11 mouse cellular contexts compared by ENCODE assay signal in genomic region chr8:120034471-120034870, GRCm38 (mm10). TPM values are rescaled to one million over a fixed set of nuclear protein-coding genes. Genes with fewer than 3 reads are reported as not detected.
DNase-seq lines count a peak whose midpoint lies in the region.
"Had no signal": no experiment of that assay in that cellular context is flagged by ENCODE, and none has a peak within 500 bp of the region (broad histone marks: within the 10 kb centered on the region; RNA-seq: fewer than 3 reads in every experiment).

No protein-coding gene starts in this region.

- DNase-seq in gastrocnemius, postnatal 25 days = peak; percentile 37
- no peak for DNase-seq in gastrocnemius, adult 8-10 months (ENCODE audit: low spot score in 2 of 2)
- peak; percentile 43 for DNase-seq in lung, postnatal 10 days
- no peak for DNase-seq in lung, postnatal 25 days (ENCODE audit: low spot score)
- peak; percentile 66 for DNase-seq in Muller cell, postnatal 12 days (ENCODE audit: inconsistent ontology term)
- peak; percentile 59 for DNase-seq in embryo, embryonic 9.5 days (ENCODE audit: extremely low spot score)
- DNase-seq in spleen, postnatal 36 days (ENCODE audit: low spot score in 2 of 2) = no peak
- no peak for DNase-seq in layer of hippocampus, postnatal 25 days (ENCODE audit: extremely low spot score in 1 of 2, low spot score in 1 of 2)
- DNase-seq: cerebellum, adult 18-20 months; forebrain, postnatal 0 days; kidney, adult 18-20 months had no signal

RNA-seq across cellular contexts. Expression of gene Crispld2, which starts 42.2 kb away (rescaled TPM):
- 1 to 10 TPM; 5.2 to 8.3 TPM for total RNA-seq in gastrocnemius, postnatal 25 days (2021)
- total RNA-seq in gastrocnemius, adult 8-10 months (2022) = 10 to 100 TPM in 1 of 4 experiments, 1 to 10 TPM in 3; 5.3 to 13.6 (median 8.1) TPM
- total RNA-seq in layer of hippocampus, postnatal 25 days (2021) = 1 to 10 TPM; 1.4 to 2.1 TPM

Comparison
In these comparisons a context has a peak if more than half of its experiments do, and no peak if none do; other contexts are left out.
1. DNase-seq: peak in gastrocnemius, postnatal 25 days (single experiment), lung, postnatal 10 days (single experiment), Muller cell, postnatal 12 days (single experiment) and embryo, embryonic 9.5 days (single experiment); none in gastrocnemius, adult 8-10 months (0 of 2), lung, postnatal 25 days (single experiment), spleen, postnatal 36 days (0 of 2) and layer of hippocampus, postnatal 25 days (0 of 2).